Mouse (Mus musculus) heart, embryonic 10.5 days (tissue): ENCODE measurements around the gene Dhcr24. TPM values are rescaled to one million over a fixed set of nuclear protein-coding genes. Genes with fewer than 3 reads are reported as not detected.

Source experiments
- DNase-seq: peaks from one replicate; pipeline ENCODE4 v3.0.0-alpha.2; 2017; ENCODE audit warnings: low spot score
- H3K27ac ChIP-seq: fragments of 300-500 bp; sonication (generic); 2 replicates; pipeline ENCODE4 v1.5.1; 2016; ENCODE audit warnings: mild to moderate bottlenecking
- H3K27me3 ChIP-seq: fragments of 300-500 bp; sonication (generic); 2 replicates; pipeline ENCODE4 v1.6.1; 2016; ENCODE audit warnings: mild to moderate bottlenecking; ENCODE audit not compliant: poor library complexity, insufficient read depth, severe bottlenecking
- H3K36me3 ChIP-seq: fragments of 300-500 bp; sonication (generic); 2 replicates; pipeline ENCODE4 v1.6.1; 2016; ENCODE audit warnings: mild to moderate bottlenecking, moderate library complexity
- H3K4me1 ChIP-seq: fragments of 300-500 bp; sonication (generic); 2 replicates; pipeline ENCODE4 v1.6.1; 2016; ENCODE audit warnings: mild to moderate bottlenecking
- H3K4me3 ChIP-seq: fragments of 300-500 bp; sonication (generic); 2 replicates; pipeline ENCODE4 v1.5.1; 2016; ENCODE audit warnings: mild to moderate bottlenecking, moderate library complexity
- H3K9me3 ChIP-seq: fragments of 300-500 bp; sonication (generic); 2 replicates; pipeline ENCODE4 v1.6.1; 2016; ENCODE audit warnings: mild to moderate bottlenecking, moderate library complexity
- WGBS: fragments of 180-500 bp; shearing (Covaris S2); methylation state at CpG from one replicate; pipeline ENCODE4 v1.1.7; 2016; 5-methylcytosine and 5-hydroxymethylcytosine counted together
- polyA plus RNA-seq: library from polyadenylated mRNA; unstranded; fragments of >200 nt; fragmentation: Nextera tagmentation; extraction: Ambion mirVana; gene quantifications from 2 replicates; pipeline ENCODE4 v1.2.1, GENCODE M21; 2016

The Dhcr24 gene
- polyA plus RNA-seq, 1 experiment from 2014 or later = 9.7 TPM

DNA sequence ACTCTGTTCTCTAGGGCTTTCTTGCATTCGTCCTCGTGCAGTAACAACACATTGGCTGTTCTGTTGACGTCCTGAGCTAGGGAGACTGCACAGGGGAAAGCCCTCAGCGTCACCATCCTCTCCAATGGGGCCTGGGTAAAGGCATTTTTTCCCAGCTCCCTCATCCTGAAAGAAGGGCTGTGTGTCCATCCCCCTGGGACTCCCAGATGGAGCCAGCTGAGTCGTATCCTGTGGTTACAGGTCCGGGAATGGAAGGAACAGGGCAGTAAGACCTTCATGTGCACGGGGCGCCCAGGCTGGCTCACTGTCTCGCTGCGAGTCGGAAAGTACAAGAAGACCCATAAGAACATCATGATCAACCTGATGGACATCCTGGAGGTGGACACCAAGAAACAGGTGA, 3.3 kb downstream of the Dhcr24 start:
- H3K9me3 ChIP-seq = no peaks in the 10 kb centered on the region
- no peak overlapping the region for H3K27ac ChIP-seq
- DNase-seq = no peak
- peaks cover 32% of the 10 kb centered on the region for H3K4me1 ChIP-seq
- H3K36me3 ChIP-seq = peaks cover 60% of the 10 kb centered on the region
- H3K4me3 ChIP-seq = no peak overlapping the region
- WGBS = 92% methylated on average over 11 of the region's 11 CpGs
- no peaks in the 10 kb centered on the region for H3K27me3 ChIP-seq

DNA sequence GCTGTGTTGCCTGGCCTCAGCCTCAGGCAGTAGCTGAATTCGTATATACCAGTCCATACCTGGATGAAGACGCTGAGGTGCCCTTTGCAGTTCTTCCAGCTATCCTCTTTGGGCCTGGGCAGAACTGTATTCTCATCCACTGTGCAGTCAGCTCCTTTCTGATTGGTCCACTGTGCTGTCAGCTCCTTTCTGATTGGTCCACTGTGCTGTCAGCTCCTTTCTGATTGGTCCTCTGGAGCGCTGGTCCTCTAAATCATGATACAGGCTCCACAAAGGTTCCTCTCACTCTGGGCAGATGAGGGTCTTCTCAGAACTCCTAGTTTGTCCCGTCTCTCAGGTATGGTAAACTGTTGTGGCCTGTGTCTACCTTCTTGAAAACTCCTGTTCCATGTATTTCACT, 8.8 kb downstream of the Dhcr24 start:
- WGBS = 93% methylated on average over 4 of the region's 4 CpGs
- Histone ChIP-seq H3K4me3 (no peak overlapping the region), H3K27ac (no peak overlapping the region), H3K9me3 (no peaks in the 10 kb centered on the region), H3K36me3 (peaks cover 100% of the 10 kb centered on the region), H3K27me3 (no peaks in the 10 kb centered on the region), H3K4me1 (no peaks in the 10 kb centered on the region)
- no peak for DNase-seq

DNA sequence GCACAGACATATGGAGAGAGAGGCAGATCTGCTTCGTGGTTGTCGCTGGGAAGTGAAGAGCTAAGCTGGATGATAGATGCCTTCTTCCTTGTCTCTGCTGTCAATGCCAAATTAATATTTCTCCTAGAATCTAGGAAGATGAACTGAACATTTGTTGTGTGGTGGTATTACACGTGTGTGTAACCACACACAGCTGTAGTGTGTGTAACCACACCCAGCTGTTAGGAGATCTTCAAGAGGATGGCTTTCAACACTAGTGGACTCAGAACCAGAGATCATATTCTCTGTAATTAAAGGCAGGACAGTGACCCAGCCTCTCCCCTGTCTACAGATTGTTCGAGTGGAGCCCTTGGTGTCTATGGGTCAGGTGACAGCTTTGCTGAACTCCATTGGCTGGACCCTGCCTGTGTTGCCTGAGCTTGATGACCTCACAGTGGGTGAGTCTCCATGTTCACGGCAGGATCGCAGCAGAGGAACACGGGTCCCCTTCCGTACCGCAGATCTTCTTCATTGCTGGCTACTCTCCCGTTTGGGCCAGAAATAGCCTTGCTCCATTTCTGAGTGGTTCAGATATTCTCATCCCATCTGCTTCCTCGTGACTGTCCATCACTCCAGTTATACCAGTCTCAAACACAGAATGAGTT, 10.4 kb downstream of the Dhcr24 start:
- 81% methylated on average over 11 of the region's 11 CpGs for whole genome bisulfite sequencing
- Histone ChIP-seq H3K27me3 (no peaks in the 10 kb centered on the region), H3K27ac (no peak overlapping the region), H3K36me3 (peaks cover 99% of the 10 kb centered on the region), H3K9me3 (no peaks in the 10 kb centered on the region), H3K4me3 (no peak overlapping the region), H3K4me1 (peaks cover 13% of the 10 kb centered on the region)
- no peak for DNase-seq

DNA sequence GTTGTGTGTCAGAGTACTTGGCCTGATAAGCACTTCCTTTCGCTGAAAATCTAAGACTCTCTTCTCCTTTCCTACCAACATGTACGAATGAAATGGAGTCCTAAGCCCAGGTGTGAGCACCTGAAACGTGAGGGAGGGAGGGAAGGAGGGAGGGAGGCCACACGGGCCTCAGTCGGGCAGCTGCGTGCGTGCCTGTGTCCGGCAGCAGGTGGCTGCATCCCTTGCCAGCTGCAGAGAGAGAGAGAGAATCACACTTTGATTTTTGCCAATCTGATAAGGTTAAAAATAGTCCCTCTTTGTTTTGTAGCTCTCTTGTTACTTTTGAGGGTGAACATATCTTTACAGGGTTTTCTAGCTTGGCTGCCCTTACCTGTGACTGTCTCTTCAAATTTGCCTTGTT, 14.2 kb downstream of the Dhcr24 start:
- Histone ChIP-seq H3K9me3 (no peaks in the 10 kb centered on the region), H3K36me3 (peaks cover 99% of the 10 kb centered on the region), H3K27me3 (no peaks in the 10 kb centered on the region), H3K4me1 (peaks cover 30% of the 10 kb centered on the region), H3K4me3 (no peak overlapping the region), H3K27ac (no peak overlapping the region)
- DNase-seq = no peak
- WGBS = 81% methylated on average over 8 of the region's 8 CpGs

DNA sequence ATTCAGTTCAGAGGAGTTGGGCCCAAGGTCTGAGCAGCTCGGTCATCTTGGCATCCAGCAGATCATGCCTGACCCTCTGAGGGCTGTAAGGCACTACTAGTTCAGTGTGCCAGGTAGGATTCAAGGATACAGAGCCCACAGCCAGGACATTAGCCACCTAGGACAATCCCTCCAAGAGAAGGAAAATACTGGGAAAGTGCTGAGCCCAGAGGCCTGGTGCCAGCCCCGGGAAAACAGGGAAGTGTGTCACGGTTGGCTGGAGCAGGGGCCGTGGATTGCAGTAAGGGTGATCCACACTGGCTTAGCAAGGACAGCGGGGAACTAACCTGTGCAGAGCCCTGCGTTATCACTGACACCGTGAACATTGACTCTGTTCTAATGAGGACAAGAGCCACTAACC, 16.7 kb downstream of the Dhcr24 start:
- Histone ChIP-seq H3K27ac (no peak overlapping the region), H3K36me3 (peaks cover 95% of the 10 kb centered on the region), H3K27me3 (no peaks in the 10 kb centered on the region), H3K4me3 (no peak overlapping the region), H3K9me3 (no peaks in the 10 kb centered on the region), H3K4me1 (peaks cover 55% of the 10 kb centered on the region)
- no peak for DNase-seq
- 86% methylated on average over 7 of the region's 7 CpGs for WGBS

DNA sequence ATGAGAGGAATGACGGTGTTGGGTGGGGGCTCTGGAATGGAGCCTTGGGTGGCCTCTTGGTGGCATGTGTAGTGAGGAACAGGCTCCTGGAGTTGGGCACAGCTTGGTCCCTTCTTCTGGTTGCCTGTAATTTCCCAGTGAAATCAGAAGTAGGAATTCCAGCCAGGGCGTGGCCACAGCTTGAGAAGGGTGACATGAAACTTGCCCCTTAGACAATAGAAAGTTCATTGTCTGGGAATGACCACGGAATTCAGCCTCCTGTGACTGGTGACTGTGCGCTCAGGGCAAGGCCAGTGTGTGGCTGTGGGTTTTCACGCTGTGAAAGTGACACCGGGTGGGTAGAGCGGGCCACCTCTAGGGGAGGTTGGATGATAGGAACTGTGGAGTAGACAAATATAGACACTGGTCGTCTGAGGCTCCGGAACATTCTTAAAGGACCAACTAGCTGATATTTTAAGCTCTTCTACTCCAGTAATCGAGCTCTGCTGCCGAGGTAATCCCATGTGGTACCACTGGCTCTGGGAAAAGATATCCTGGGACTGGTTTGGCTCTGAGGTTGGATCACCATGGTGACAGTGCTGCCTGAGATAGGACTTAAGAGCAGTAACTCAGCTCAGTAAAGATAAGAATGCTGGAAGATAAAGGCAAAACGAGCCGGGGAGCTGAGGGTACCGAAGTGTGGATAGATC, 20.5 kb downstream of the Dhcr24 start:
- Histone ChIP-seq H3K4me1 (peaks cover 45% of the 10 kb centered on the region), H3K36me3 (peaks cover 96% of the 10 kb centered on the region), H3K27me3 (no peaks in the 10 kb centered on the region), H3K27ac (peak overlapping the region; percentile 80), H3K4me3 (peak overlapping the region; percentile 37), H3K9me3 (no peaks in the 10 kb centered on the region)
- DNase-seq = no peak
- WGBS = 35% methylated on average over 14 of the region's 14 CpGs

DNA sequence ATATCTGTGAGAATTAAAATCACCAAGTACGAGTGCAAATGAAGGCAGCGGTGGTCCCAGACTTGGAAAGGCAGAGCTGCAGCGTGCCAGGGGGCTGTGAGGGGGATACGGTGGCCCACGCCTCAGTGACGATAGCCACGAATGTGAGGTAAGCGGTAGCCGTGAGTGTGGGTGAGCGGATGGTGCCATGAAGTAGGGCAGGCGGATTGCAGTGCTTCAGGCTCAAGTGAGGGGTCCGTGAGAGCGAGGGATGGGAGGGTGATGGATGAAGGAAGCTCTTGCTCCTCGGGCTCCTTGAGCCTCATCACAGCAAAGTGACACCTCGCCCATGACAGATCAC, 21.0 kb downstream of the Dhcr24 start:
- Histone ChIP-seq H3K27me3 (no peaks in the 10 kb centered on the region), H3K27ac (peak overlapping the region; percentile 80), H3K4me1 (peaks cover 40% of the 10 kb centered on the region), H3K9me3 (no peaks in the 10 kb centered on the region), H3K36me3 (peaks cover 96% of the 10 kb centered on the region), H3K4me3 (peak overlapping the region; percentile 37)
- WGBS = 38% methylated on average over 15 of the region's 15 CpGs
- no peak for DNase-seq

DNA sequence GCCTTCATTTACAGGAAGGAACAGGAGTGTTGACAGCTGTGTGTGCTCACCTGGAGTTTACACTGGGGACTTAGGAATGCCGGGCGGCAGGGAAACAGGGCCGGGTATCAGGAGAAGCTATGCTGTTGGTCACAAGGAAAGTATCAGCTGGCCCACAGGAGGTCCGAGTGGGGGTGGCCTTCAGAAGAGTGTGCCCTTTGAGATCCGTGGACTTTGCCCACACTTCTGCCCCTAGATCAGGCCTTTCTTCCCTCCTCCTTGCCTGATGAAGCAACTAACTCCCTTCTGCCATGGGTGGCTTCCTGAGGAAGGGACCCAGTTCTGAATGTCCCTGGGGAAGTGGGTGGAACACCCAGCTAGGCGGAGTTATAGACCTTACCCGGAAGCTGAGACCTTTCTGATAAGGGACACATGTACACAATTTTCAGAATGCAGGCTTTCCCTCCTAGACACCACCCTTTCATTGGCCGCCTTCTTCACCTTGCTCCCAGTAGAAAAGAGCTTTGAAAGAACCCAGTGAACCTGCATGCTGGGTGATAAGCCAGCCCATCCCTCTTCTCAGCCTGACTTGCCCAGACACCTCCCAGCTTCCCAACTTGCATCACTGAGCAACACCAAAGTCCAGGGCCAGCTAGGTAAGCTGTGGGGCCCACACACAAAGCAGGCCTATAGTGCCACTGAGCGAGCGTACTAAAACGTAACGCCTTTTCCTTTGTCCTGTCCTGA, 21.8 kb downstream of the Dhcr24 start:
- WGBS = 57% methylated on average over 12 of the region's 12 CpGs
- Histone ChIP-seq H3K27me3 (no peaks in the 10 kb centered on the region), H3K36me3 (peaks cover 96% of the 10 kb centered on the region), H3K27ac (peak overlapping the region; percentile 80), H3K4me3 (peak overlapping the region; percentile 37; the same call in 1 of the 2 replicates), H3K4me1 (peaks cover 36% of the 10 kb centered on the region), H3K9me3 (no peaks in the 10 kb centered on the region)
- DNase-seq = peak; percentile 89

DNA sequence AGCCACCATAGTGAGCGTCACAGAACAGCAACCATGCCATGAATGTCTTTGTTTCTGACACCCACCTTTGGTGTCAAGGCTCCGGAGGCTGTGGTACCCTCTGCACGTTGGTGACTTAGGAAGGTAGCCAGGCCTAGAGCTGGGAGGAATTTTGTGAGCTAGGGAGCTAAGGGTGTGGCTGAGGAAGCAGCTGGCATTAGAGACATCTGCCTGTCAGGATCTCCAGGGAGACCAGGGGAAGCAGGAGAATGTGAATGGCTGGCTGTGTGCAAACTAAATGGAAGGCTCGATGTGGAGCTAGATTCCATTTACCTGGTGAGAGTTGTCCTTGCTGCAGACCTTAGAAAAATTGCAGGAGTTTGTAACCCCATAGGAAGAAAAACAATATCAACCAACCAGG, 23.8 kb downstream of the Dhcr24 start:
- Histone ChIP-seq H3K27me3 (no peaks in the 10 kb centered on the region), H3K4me1 (peaks cover 32% of the 10 kb centered on the region), H3K4me3 (no peak overlapping the region), H3K9me3 (no peaks in the 10 kb centered on the region), H3K36me3 (peaks cover 95% of the 10 kb centered on the region), H3K27ac (no peak overlapping the region)
- 88% methylated on average over 4 of the region's 4 CpGs for WGBS
- no peak for DNase-seq

DNA sequence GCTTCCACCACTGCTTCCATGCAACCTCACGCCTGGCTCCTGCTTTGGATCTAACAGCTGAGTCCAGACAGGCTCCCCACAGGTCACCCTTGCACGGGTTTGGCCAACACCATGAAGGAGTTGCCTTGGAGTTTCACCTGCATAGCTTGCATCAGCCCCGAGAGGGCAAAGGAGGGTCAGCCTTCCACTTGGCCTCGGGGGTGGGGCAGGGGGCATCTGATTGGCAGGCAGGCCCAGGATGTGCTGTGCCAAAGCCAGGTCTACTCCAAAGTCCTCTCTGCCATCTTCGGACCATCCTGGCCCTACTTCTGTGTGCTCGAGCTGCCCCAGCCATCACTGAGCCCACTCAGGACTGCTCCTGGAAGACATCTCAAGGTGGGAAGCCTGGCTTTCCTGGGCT, 26.2 kb downstream of the Dhcr24 start:
- no peaks in the 10 kb centered on the region for H3K9me3 ChIP-seq
- DNase-seq = no peak
- no peaks in the 10 kb centered on the region for H3K27me3 ChIP-seq
- peaks cover 8% of the 10 kb centered on the region for H3K4me1 ChIP-seq
- WGBS = 89% methylated on average over 6 of the region's 6 CpGs
- no peak overlapping the region for H3K4me3 ChIP-seq
- H3K36me3 ChIP-seq = peaks cover 91% of the 10 kb centered on the region
- no peak overlapping the region for H3K27ac ChIP-seq

DNA sequence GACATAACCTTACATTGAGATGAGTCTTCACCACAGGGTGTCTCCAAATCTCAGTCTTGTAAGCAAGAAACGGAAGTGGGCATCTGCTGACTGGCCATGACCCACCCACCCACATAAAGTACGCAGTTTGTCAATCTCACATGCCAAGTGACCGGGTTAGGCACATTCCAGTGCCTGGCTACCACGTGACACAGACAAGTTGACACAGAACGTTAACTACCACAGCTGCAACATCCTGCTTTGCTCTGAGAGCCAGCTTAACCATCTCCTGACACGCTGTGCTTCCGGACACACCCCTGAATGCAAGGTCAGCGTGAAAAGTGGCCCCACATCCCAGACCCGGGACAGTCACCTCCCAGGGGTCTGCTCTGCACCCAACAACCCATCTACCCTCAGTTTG, 29.3 kb downstream of the Dhcr24 start:
- Histone ChIP-seq H3K4me3 (no peak overlapping the region), H3K27ac (no peak overlapping the region), H3K27me3 (no peaks in the 10 kb centered on the region), H3K9me3 (no peaks in the 10 kb centered on the region), H3K36me3 (peaks cover 60% of the 10 kb centered on the region), H3K4me1 (no peaks in the 10 kb centered on the region)
- WGBS = 76% methylated on average over 9 of the region's 9 CpGs
- DNase-seq = no peak

DNA sequence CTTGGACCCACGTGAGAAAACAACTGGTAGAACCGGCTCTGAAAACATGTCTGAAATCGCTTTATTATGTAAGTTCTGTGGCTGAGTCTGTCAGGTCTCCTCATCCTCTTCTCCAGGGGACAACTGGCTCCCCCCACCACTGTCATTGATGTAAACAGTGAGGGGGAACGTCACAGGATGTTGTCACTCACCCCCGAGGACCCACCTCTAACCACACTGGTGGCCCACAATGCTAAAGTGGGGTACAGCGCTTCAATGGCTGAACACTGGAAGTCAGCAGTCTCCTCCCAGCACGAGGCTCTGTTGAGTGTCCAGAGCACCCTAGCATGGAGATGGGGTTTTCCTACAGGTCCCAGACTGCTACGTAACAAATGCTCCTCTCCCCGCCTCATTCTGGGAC, 30.0 kb downstream of the Dhcr24 start:
- Histone ChIP-seq H3K27ac (no peak overlapping the region), H3K36me3 (peaks cover 53% of the 10 kb centered on the region), H3K27me3 (no peaks in the 10 kb centered on the region), H3K4me3 (no peak overlapping the region), H3K4me1 (no peaks in the 10 kb centered on the region), H3K9me3 (no peaks in the 10 kb centered on the region)
- DNase-seq = no peak
- WGBS = 85% methylated on average over 9 of the region's 9 CpGs

DNA sequence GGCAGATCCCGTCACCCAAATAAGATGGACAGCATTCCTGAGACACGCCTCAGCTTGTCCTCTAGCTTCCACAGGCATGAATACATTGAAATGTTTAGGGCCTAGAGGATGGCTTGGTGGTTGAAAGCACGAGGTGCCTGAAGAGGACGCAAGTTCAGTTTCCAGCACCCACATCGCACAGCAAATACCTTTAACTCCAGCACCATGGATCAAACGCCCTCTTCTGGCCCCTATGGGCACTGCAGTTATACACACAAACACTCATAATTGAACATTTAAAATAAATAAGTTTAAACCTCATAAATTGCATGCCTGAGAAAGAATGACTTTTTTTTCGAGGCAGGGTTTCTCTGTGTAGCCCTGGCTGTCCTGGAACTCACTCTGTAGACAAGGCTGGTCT, 32.8 kb downstream of the Dhcr24 start:
- H3K9me3 ChIP-seq = no peaks in the 10 kb centered on the region
- H3K4me3 ChIP-seq = no peak overlapping the region
- H3K36me3 ChIP-seq = peaks cover 25% of the 10 kb centered on the region
- no peaks in the 10 kb centered on the region for H3K4me1 ChIP-seq
- no peak for DNase-seq
- H3K27me3 ChIP-seq = no peaks in the 10 kb centered on the region
- no peak overlapping the region for H3K27ac ChIP-seq
- WGBS = 61% methylated on average over 7 of the region's 7 CpGs
